Mouse (Mus musculus) limb, embryonic 14.5 days (tissue): ENCODE measurements around the gene Mug1. TPM values are rescaled to one million over a fixed set of nuclear protein-coding genes. Genes with fewer than 3 reads are reported as not detected.
"Not testable (repeated sequence)": the region's sequence is repeated elsewhere in the genome, so short reads cannot be mapped to it uniquely, and the experiment has no call there.

Source experiments
- ATAC-seq: fragments of 200-750 bp; cut with Nextera tagmentation; 2 replicates; pipeline ENCODE4 v1.8.0; 2017; ENCODE audit warnings: low read depth, moderate number of reproducible peaks, moderate TSS enrichment; ENCODE audit not compliant: low FRiP score
- DNase-seq: peaks from one replicate; pipeline ENCODE4 v3.0.0-alpha.2; 2015; ENCODE audit warnings: low spot score
- H3K27ac ChIP-seq: fragments of 300-500 bp; sonication (generic); replicated peaks from 2 replicates; pipeline ENCODE4 v1.5.1; 2014; ENCODE audit warnings: low read depth, mild to moderate bottlenecking, low read length, moderate library complexity, mixed read lengths
- H3K27me3 ChIP-seq: fragments of 300-500 bp; sonication (generic); 2 replicates; pipeline ENCODE4 v1.6.1; 2014; ENCODE audit warnings: low read length, mixed read lengths; ENCODE audit not compliant: control insufficient read depth, insufficient read depth
- H3K36me3 ChIP-seq: fragments of 300-500 bp; sonication (generic); 2 replicates; pipeline ENCODE4 v1.6.1; 2014; ENCODE audit warnings: mild to moderate bottlenecking, low read length, moderate library complexity, mixed read lengths; ENCODE audit not compliant: control insufficient read depth, insufficient read depth
- H3K4me1 ChIP-seq: fragments of 300-500 bp; sonication (generic); 2 replicates; pipeline ENCODE4 v1.6.1; 2014; ENCODE audit warnings: antibody characterized with exemption, low read length, mixed read lengths; ENCODE audit not compliant: control insufficient read depth, insufficient read depth
- H3K4me2 ChIP-seq: fragments of 300-500 bp; sonication (generic); replicated peaks from 2 replicates; pipeline ENCODE4 v1.6.1; 2014; ENCODE audit warnings: low read depth, mild to moderate bottlenecking, low read length, moderate library complexity; ENCODE audit not compliant: severe bottlenecking
- H3K4me3 ChIP-seq: fragments of 300-500 bp; sonication (generic); replicated peaks from 2 replicates; pipeline ENCODE4 v1.5.1; 2014; ENCODE audit warnings: low read length
- H3K9ac ChIP-seq: fragments of 300-500 bp; sonication (generic); 2 replicates; pipeline ENCODE4 v1.6.1; 2014; ENCODE audit warnings: mild to moderate bottlenecking, low read depth, low read length, moderate library complexity; ENCODE audit not compliant: severe bottlenecking
- H3K9me3 ChIP-seq: fragments of 300-500 bp; sonication (generic); 2 replicates; pipeline ENCODE4 v1.6.1; 2016; ENCODE audit warnings: low read length; ENCODE audit not compliant: control insufficient read depth
- POLR2A ChIP-seq: fragments of 200-500 bp; IDR thresholded peaks from 2 replicates; pipeline ENCODE4 v1.8.0; 2012; ENCODE audit warnings: inconsistent platforms, mild to moderate bottlenecking, moderate library complexity, borderline replicate concordance; ENCODE audit not compliant: insufficient read depth, insufficient read length; ENCODE audit errors: extremely low read depth
- WGBS: fragments of 180-500 bp; shearing (Covaris S2); extraction: QIAGEN DNeasy Blood & Tissue Kit; methylation state at CpG from one replicate; pipeline ENCODE4 v1.1.7; 2014; 5-methylcytosine and 5-hydroxymethylcytosine counted together
- polyA plus RNA-seq, 2 experiments: library from polyadenylated mRNA; depleted of rRNA in 1 of 2; stranded (reverse) in 1 of 2; unstranded in 1 of 2; fragments of >200 nt; fragmentation: Nextera tagmentation in 1 of 2; extraction: Ambion mirVana in 1 of 2; gene quantifications; 2 replicates each; pipeline versions ENCODE4 v1.2.1 to v1.2.3; 2012 to 2014

Gene Mug1
- polyA plus RNA-seq (2012; rRNA removed), result not detected in 2 replicates
- not detected in 2 replicates for polyA plus RNA-seq (2014; fragmentation: Nextera tagmentation; extraction: Ambion mirVana)

DNA sequence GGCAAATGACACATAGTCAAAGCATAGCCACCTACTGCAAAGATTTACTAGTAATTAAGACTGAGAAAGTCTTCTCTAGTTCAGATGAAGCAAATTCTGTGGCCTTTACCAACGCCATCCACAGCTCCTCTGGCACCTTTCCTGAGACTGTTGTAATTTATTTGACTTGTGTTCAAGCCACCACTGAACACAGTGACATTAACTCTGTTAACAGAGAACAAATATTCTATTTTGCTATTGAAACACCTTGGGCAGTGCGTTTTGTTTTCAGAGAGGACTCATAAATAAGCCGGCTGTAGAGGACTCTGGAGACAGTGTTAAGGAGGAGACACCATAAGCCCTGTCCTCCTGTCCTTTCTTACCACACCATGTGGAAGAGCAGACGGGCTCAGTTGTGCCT, at the start of gene Mug1:
TSS of gene Mug1 (plus strand) at position 271 of the 400 bp plus-strand sequence.
- not testable (repeated sequence) for DNase-seq, H3K9me3 ChIP-seq, H3K4me1 ChIP-seq, H3K4me2 ChIP-seq, H3K4me3 ChIP-seq, H3K27me3 ChIP-seq, H3K27ac ChIP-seq, H3K9ac ChIP-seq, ATAC-seq, H3K36me3 ChIP-seq
- 73% methylated on average over 4 of the region's 4 CpGs for WGBS

DNA sequence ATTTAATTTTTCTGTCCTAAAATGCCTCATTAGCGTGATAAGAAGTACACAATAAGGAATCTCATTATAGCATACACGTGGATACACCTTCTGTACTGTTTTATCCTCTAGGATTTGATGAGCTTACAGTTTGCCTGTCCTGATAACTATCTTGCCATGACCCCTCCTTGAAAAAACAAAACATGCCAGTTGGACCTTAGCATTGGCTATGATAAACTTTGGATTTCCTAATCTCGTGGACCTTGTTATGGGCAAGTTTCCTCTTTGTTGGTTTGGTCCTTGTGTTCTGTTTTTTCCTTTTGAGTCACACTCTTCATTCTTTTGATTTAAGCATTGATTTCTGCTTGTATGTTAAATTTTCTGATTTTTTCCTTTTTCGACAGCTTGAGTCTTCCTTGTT, 10.3 kb upstream of the Mug1 start:
- TF ChIP-seq POLR2A, result no peak
- Histone ChIP-seq H3K4me2 (no peak overlapping the region), H3K9ac (no peak overlapping the region), H3K4me3 (no peak overlapping the region), H3K27me3 (no peaks in the 10 kb centered on the region), H3K4me1 (no peaks in the 10 kb centered on the region), H3K27ac (no peak overlapping the region), H3K36me3 (no peaks in the 10 kb centered on the region), H3K9me3 (no peaks in the 10 kb centered on the region)
- no peak for ATAC-seq
- WGBS, result 73% methylated on average over 4 of the region's 4 CpGs
- DNase-seq, result no peak

DNA sequence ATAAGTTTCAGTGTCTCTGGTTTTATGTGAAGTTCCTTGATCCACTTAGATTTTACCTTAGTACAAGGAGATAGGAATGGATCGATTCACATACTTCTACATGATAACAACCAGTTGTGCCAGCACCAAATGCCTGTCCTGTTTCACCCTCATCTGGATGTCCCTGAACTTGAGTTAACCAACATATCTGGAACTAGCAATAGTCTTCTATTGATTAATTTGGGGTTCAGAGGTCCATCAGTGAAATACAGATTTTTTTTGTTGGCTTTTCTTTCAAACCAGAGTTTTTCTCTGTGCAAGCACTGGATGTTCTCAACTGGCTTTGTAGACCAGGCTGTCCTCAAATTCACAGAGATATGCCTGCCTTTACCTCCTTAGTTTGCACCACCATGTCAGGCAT, 2.0 kb upstream of the Mug1 start:
- H3K4me1 ChIP-seq, result no peaks in the 10 kb centered on the region
- no peaks in the 10 kb centered on the region for H3K36me3 ChIP-seq
- H3K4me2 ChIP-seq, result no peak overlapping the region
- H3K27me3 ChIP-seq, result no peaks in the 10 kb centered on the region
- no peak overlapping the region for H3K4me3 ChIP-seq
- WGBS, result 94% methylated on average over 1 of the region's 1 CpGs
- H3K27ac ChIP-seq, result no peak overlapping the region
- DNase-seq, result no peak
- no peaks in the 10 kb centered on the region for H3K9me3 ChIP-seq
- no peak overlapping the region for H3K9ac ChIP-seq
- no peak for ATAC-seq
- TF ChIP-seq POLR2A, result no peak

DNA sequence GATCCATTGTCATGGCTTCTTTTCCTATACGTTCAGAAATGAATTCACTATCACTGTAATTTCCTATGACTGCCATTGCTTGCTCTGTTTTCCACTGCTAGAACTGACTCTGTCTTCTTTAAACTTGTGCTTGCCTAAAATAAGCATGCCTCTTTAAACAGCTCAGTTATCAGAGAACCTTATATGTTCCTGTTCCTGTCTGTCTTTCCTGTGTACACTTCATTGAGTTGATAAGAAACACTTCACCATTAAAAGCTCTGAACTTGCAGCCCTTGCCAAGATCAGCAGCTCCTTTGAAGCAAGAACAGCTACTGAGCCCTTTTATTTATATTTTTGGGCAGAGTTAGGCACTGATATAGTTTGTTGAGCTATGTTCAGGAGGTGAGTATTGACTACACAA, 10.0 kb downstream of the Mug1 start:
- ATAC-seq, result no peak
- no peaks in the 10 kb centered on the region for H3K27me3 ChIP-seq

More for the DNA sequence above, 10.0 kb downstream of the Mug1 start:
- no peak overlapping the region for H3K9ac ChIP-seq
- no peaks in the 10 kb centered on the region for H3K9me3 ChIP-seq
- H3K4me3 ChIP-seq, result no peak overlapping the region
- no peaks in the 10 kb centered on the region for H3K4me1 ChIP-seq
- no peak overlapping the region for H3K27ac ChIP-seq
- H3K4me2 ChIP-seq, result no peak overlapping the region
- H3K36me3 ChIP-seq, result no peaks in the 10 kb centered on the region
- DNase-seq, result no peak
- WGBS, result 59% methylated on average over 1 of the region's 1 CpGs
- no peak for TF ChIP-seq POLR2A

Other genes with a start within 250 kb of the Mug1 start
- gene A2m, start 203.2 kb upstream of the Mug1 start, polyA plus RNA-seq (2012; rRNA removed), result 5.1 and 5.2 TPM in 2 replicates
- gene A2m, start 203.2 kb upstream of the Mug1 start, polyA plus RNA-seq (2014; fragmentation: Nextera tagmentation; extraction: Ambion mirVana), result 3.5 and 4.5 TPM in 2 replicates
- gene Gm7298, start 105.6 kb upstream of the Mug1 start, polyA plus RNA-seq (2012; rRNA removed), result not detected in 2 replicates
- gene Gm7298, start 105.6 kb upstream of the Mug1 start, polyA plus RNA-seq (2014; fragmentation: Nextera tagmentation; extraction: Ambion mirVana), result not detected in 2 replicates
- gene Mug2, start 168.2 kb downstream of the Mug1 start, polyA plus RNA-seq (2012; rRNA removed), result not detected in 2 replicates
- gene Mug2, start 168.2 kb downstream of the Mug1 start, polyA plus RNA-seq (2014; fragmentation: Nextera tagmentation; extraction: Ambion mirVana), result not detected in 2 replicates